Mouse (Mus musculus) embryo, embryonic 9.5 days (tissue): ENCODE measurements around the gene Lix1l.
"Not testable (repeated sequence)": the region's sequence is repeated elsewhere in the genome, so short reads cannot be mapped to it uniquely, and the experiment has no call there.

Experiments used
- DNase-seq: peaks from one replicate; pipeline ENCODE4 v3.0.0-alpha.2; 2017; ENCODE audit errors: extremely low spot score

The Lix1l gene

DNA sequence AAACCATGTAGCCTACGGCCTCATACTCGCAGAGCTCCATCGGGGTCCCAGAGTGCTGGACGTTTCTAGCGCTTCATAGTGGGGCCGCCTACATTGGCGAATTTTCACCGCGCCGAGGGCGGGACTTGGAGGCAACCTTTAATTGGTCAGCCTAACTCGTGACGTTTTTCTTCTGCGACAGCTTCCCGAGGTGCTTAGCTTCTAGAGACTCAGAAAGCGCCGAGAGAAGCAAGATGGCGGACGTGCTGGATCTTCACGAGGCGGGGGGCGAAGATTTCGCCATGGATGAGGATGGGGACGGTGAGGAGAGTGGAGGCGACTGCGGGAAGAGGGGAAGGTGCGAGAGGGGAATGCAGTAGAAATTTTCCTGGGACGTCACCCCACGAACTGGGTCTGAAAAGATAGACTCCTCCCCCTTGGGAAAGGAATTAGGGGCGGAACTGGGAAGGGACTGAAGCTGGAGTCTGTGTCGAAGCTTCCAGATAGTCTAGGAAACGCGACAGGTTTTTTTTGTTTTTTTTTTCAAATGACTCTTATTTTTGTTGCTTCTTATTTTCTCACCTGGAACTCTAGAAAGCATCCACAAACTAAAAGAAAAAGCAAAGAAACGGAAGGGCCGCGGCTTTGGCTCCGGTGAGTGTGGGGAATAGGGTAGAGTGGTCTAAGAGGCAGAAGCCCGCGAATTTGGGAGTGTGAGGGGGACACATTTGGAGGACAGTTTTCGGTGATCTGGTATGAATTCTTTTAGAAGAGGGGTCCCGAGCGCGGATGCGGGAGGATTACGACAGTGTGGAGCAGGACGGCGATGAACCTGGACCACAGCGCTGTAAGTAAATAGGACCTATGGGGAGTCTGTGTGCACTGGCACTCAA is 29.0 kb downstream of the Lix1l start, which contains the start of gene Rbm8a:
Rbm8a (plus strand) TSS at position 205 of the 872 bp plus-strand sequence.
- DNase-seq = peak; percentile 95

DNA sequence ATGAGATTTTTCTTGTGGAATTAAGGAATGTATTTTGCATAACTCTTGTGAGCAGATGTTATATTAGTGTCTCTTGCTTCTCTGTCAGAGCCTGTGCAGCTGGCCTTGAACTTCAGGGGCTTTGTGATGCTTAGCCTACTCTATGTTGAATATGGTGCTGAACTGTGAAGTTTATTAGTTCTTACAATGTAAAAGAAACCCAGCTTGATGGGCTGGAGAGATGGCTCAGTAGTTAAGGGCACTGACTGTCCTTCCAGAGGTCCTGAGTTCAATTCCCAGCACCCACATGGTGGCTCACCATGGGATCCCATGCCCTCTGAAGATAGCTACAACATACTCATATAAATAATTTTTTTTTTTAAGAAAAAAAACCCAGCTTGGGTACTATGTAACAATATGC is 31.1 kb downstream of the Lix1l start:
- DNase-seq = no peak

DNA sequence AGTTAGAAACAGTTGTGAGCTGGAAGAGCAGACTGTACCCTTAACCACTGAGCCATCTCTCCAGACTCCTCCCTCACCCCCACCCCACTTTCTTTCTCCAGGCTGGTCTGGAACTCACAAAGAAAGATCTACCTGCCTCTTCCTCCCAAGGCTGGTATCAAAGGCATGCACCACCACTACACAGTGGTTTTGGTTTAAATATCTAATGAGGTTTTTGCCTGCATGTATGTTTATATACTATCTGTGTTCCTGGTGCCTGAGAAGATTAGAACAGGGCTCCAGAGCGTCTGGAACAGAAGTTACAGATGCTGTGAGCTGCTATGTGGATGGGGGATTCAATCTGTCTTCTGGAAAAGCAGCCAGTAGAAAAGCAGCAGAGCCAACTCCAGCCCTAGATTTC is 33.1 kb downstream of the Lix1l start:
- no peak for DNase-seq

GRCm38 (mm10) chr3:96634928-96635879 is 34.3 kb downstream of the Lix1l start, which contains the start of the genes Pex11b and Gm42957:
Gene Pex11b, plus strand, starts transcription at chr3:96635376.
Gene Gm42957, plus strand, starts transcription at chr3:96635474.
- peak; percentile 84 for DNase-seq

DNA sequence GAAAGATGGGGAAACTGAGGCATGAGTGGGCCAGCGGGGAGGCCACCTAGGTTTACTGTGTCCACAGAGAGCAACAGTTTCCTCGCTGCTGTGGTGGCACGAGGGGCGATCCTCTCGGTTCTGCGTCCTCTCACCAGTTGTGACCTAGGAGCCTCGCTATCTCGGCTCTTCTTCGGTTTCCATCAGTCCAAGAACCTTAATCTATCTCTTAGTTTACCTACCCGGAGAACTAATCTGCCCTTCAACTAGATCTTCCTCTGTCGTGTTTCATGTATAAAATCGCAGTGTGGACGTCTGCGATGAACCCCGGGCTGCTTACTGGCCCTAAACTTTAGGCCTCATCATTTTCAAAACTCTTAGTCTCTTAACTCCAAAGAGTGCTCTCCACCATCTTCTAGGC is 35.0 kb downstream of the Lix1l start:
- no peak for DNase-seq

DNA sequence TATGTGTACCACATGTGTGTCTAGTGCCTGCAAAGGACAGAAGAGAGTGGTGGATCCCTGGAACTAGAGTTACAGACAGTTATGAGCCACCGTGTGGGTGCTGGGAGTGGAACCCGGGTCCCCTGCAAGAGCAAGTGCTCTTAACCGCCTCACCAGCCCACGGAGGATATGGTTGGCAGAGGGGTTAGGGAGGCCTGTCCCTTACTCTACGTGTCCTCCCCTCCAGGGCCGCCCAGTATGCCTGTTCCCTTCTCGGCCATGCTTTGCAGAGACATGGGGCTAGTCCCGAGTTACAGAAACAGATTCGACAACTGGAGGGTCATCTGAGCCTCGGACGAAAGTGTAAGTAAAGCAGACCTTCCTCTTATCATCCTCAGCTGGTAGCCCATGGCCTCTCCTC is 35.5 kb downstream of the Lix1l start:
- no peak for DNase-seq

DNA sequence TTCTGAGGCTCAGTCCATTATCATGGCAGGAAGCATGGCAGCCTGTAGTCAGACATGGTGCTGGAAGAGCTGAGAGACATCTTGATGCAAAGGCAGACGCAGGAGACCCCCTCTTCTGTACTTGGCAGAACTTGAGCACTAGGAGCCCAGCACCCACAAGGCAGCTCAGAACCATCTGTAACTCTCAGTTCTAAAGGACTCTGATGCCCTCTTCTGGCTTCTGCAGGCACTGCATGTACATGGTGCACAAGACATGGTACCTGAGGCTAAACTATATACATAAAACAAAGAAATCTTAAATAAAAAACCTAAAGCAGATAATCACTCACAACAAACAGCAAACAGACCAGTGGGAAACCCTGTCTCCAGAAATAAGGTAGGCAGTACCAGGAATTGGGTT is 38.3 kb downstream of the Lix1l start:
- DNase-seq = peak; percentile 46

DNA sequence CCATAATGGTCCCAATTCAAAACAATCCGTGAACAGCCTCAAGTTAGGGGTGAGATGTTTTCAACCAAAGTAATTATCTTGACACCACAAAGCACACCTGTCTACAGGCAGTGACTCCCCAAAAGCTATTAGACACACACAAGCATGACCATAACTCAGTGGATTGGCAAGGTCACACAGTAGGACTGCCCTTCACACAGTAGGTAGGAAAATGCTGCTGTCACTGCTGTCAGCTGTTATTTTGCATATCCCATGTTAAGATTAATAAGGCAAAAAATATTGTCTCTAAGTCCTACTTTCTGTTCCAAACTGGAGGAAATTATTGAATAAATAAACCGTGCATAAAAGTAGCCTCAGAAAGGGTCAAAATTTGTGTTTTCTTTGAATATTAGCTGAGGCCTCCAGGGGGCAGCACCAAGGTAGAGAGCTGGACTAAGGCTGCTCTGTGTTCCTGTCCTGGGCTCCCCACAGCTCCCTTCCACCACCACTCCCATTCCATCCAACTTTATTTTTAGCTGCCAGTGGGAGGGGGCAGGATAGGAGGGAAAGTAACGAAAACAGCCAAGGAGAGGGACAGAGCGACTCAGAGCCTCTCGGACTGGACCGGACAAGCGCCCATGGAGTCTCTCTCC is 44.2 kb downstream of the Lix1l start, which contains the start of gene Itga10:
Itga10 (plus strand) TSS at position 567 of the 632 bp plus-strand sequence.
- no peak for DNase-seq

- no peak for DNase-seq
These were observed 46.4 kb downstream of the Lix1l start for GRCm38 (mm10) chr3:96647365-96647764.

DNA sequence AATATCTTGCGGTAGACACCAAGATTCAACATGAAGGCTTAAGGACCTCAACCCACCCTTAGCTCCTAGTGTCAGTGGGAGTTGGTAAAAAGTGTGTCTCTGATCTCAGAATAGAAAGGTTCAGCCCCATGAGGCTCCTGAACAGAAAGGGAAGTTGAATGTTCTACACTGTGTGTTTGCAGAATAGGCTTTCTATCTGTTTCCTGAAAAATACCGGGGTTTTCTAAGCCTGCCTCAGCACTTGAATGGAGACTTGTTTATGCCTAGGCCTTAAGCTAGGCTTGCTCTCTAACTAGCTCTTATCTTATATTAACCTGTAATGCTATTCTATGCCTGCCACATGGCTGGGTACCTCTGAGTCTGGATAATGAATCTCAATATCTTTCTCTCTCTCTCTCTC is 60.0 kb downstream of the Lix1l start:
- DNase-seq = no peak

- no peak for DNase-seq
These were observed 61.9 kb downstream of the Lix1l start for GRCm38 (mm10) chr3:96662731-96663316.

- DNase-seq = peak; percentile 86
These were observed 62.7 kb downstream of the Lix1l start for GRCm38 (mm10) chr3:96663432-96664239.

DNA sequence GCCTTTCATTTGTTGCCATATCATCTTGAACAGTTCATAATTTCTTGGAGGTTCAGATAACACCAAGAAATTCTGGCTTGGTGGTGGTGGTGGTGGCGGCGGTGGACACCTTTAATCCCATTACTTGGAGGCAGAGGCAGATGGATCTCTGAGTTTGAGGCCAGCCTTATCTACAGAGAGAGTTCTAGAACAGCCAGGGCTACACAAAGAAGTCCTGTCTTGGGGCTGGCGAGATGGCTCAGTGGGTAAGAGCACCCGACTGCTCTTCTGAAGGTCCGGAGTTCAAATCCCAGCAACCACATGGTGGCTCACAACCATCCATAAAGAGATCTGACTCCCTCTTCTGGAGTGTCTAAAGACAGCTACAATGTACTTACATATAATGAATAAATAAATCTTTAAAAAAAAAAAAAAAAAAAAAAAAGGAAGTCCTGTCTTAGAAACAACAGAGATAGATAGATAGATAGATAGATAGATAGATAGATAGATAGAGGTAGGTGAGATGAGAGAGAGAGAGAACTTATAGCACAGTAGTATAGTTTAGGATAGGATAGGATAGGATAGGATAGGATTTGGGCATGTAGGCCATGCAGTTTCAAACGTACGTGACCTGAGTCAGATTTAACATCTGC is 64.9 kb downstream of the Lix1l start:
- DNase-seq = not testable (repeated sequence)

DNA sequence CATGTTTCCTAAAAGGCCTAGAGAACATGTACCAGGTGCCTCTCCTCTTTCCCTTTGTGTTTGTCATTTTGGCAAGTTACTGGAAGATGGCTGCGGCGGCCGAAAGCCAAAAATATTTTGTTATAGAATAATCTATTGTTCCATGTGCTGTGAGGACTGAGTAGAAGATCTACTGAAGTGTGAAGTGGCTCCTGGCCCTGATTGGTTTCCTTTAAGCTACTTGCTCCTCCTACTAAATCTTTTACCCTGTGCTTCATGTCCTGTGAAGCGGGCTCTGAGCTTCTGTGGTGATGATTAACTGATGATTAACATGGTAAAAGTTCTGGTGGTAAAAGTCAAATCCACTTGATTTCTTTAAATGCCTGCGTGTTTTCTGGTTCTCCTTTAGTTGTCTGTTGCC is 66.0 kb downstream of the Lix1l start:
- no peak for DNase-seq

DNA sequence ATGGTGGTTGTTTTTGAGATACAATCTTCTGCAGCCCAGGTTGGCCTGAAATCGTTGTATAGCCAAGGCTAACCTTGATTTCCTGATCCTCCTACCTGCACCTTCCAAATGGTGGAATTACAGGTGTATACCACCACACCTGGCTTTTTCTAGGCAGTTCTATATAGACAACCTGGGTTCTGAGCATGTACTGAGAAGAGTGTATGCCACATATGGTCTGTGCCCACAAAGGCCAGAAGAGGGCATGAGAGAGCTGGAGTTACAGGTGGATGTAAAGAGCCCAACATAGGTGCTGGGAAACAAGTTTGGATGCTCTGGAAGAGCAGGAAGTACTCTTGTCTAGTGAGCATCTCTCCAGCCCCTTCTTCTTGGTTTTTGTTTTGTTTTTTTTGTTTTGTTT is 66.4 kb downstream of the Lix1l start:
- DNase-seq = no peak

DNA sequence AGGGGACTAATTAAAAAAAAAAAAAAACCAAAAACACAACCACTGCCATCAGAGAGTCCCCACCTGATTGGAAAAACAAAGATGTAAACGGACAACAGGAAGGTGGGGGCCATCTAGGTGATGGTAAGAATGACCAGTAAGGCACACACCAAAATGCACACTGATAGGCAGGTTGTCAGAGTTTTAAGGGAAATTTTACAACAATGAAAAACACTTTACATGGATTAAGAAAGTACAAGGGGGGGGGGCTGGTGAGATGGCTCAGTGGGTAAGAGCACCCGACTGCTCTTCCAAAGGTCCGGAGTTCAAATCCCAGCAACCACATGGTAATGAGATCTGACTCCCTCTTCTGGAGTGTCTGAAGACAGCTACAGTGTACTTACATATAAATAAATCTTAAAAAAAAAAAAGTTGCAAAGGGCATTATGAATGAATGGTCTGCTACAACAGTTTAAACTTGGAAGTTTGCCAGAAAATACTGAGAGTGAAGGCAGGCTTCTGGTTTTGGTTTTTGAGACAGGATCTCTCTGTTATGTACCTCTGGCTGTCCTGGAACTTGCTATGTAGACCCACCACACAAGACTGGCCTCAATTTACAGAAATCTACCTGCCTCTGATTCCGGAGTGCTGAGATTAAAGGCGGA is 67.6 kb downstream of the Lix1l start:
- DNase-seq = no peak

DNA sequence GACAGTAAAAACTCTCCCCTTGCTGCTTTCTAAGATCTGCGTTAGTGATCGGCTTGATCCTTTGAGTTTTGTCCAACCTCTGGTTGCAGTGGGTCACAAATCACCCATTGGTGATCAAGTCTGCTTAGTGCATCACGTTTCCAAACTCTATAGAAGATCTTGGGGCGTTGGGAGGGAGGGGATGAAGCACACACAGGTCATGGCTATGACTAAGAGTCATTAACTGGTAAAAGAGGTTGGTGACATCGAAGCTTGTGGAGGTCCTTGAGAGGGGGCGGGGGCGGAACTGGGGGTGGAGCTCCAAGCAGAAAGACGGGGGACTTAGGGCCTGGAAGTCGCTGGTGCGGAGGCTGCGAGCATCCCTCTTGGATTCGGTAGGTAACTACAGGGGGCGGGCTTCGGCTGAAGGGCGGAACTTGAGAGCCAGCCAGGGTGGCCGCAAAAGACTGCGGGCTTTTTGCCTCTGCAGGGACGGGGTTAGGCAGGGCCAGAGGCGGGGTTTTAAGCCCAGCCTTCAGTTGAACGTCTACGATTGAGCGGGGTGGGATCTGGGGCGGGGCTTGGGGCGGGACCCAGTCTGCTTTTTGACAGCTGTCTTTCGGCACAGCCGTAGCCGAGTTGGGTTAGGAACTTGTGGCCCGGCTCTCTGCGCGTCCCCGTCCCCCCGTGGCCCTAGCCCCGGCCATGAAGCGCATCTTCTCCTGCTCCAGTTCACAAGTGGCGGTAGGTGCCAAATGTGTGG is 68.9 kb downstream of the Lix1l start, which contains the start of gene Ankrd35:
Ankrd35 (plus strand) TSS at position 405 of the 742 bp plus-strand sequence.
- peak; percentile 85 for DNase-seq

GRCm38 (mm10) chr3:96671519-96671918 is 70.6 kb downstream of the Lix1l start:
- DNase-seq = no peak

GRCm38 (mm10) chr3:96673514-96673913 is 72.6 kb downstream of the Lix1l start:
- DNase-seq = no peak
